Mouse (Mus musculus) stomach, postnatal 0 days (tissue): Measurements from ENCODE around the gene Dock2. TPM values are rescaled to one million over a fixed set of nuclear protein-coding genes. Genes with fewer than 3 reads are reported as not detected.

Experiments
- ATAC-seq: fragments of 200-750 bp; cut with Nextera tagmentation; 2 replicates; pipeline ENCODE4 v1.8.0; 2017; ENCODE audit not compliant: low FRiP score, low TSS enrichment
- DNase-seq: peaks from one replicate; pipeline ENCODE4 v3.0.0-alpha.2; 2016; ENCODE audit warnings: low spot score
- H3K27ac ChIP-seq: fragments of 300-500 bp; sonication (generic); replicated peaks from 2 replicates; pipeline ENCODE4 v1.5.1; 2014; ENCODE audit warnings: mild to moderate bottlenecking, control low read depth
- H3K27me3 ChIP-seq: fragments of 300-500 bp; sonication (generic); 2 replicates; pipeline ENCODE4 v1.6.1; 2014; ENCODE audit warnings: low read length; ENCODE audit not compliant: control insufficient read depth, insufficient read depth
- H3K36me3 ChIP-seq: fragments of 300-500 bp; sonication (generic); 2 replicates; pipeline ENCODE4 v1.6.1; 2014; ENCODE audit warnings: low read length, mixed read lengths; ENCODE audit not compliant: control insufficient read depth, insufficient read depth
- H3K4me1 ChIP-seq: fragments of 300-500 bp; sonication (generic); replicated peaks from 2 replicates; pipeline ENCODE4 v1.6.1; 2014; ENCODE audit warnings: antibody characterized with exemption; ENCODE audit not compliant: control insufficient read depth, insufficient read depth
- H3K4me2 ChIP-seq: fragments of 300-500 bp; sonication (generic); replicated peaks from 2 replicates; pipeline ENCODE4 v1.6.1; 2014; ENCODE audit warnings: low read depth, mild to moderate bottlenecking, control low read depth, moderate library complexity
- H3K4me3 ChIP-seq: fragments of 300-500 bp; sonication (generic); 2 replicates; pipeline ENCODE4 v1.5.1; 2014; ENCODE audit warnings: low read depth, low read length, control low read depth
- H3K9ac ChIP-seq: fragments of 300-500 bp; sonication (generic); 2 replicates; pipeline ENCODE4 v1.6.1; 2014; ENCODE audit warnings: mild to moderate bottlenecking, low read length, control low read depth, mixed read lengths
- H3K9me3 ChIP-seq: fragments of 300-500 bp; sonication (generic); 2 replicates; pipeline ENCODE4 v1.6.1; 2016; ENCODE audit warnings: low read length; ENCODE audit not compliant: control insufficient read depth
- CTCF ChIP-seq: IDR thresholded peaks from 2 replicates; pipeline ENCODE4 v1.5.1; 2016; ENCODE audit warnings: antibody characterized with exemption, low read depth, mild to moderate bottlenecking, moderate library complexity
- EP300 ChIP-seq: optimal IDR thresholded peaks from 2 replicates; pipeline ENCODE3; 2016; ENCODE audit warnings: antibody characterized with exemption
- WGBS: fragments of 180-500 bp; shearing (Covaris S2); extraction: QIAGEN DNeasy Blood & Tissue Kit; methylation state at CpG from one replicate; pipeline ENCODE4 v1.1.7; 2014; 5-methylcytosine and 5-hydroxymethylcytosine counted together
- polyA plus RNA-seq: library from polyadenylated mRNA; unstranded; fragments of >200 nt; fragmentation: Nextera tagmentation; extraction: Ambion mirVana; gene quantifications from 2 replicates; pipeline ENCODE4 v1.2.1, GENCODE M21; 2015

Gene Dock2
- polyA plus RNA-seq, 1 experiment from 2014 or later, result 1.0 TPM

GRCm38 (mm10) chr11:34544631-34545030, 239.1 kb downstream of the Dock2 start:
- Histone ChIP-seq H3K36me3 (no peaks in the 10 kb centered on the region), H3K9me3 (0 out of 2 replicates have a peak, but pooled peaks cover 4% of the 10 kb centered on the region), H3K9ac (no peak overlapping the region), H3K4me2 (no peak overlapping the region), H3K4me1 (no peaks in the 10 kb centered on the region), H3K27ac (no peak overlapping the region), H3K27me3 (no peaks in the 10 kb centered on the region), H3K4me3 (no peak overlapping the region)
- ATAC-seq (no peak), DNase-seq (no peak)
- TF ChIP-seq EP300 (no peak), CTCF (no peak)
- WGBS, result 82% methylated on average over 7 of the region's 7 CpGs

DNA sequence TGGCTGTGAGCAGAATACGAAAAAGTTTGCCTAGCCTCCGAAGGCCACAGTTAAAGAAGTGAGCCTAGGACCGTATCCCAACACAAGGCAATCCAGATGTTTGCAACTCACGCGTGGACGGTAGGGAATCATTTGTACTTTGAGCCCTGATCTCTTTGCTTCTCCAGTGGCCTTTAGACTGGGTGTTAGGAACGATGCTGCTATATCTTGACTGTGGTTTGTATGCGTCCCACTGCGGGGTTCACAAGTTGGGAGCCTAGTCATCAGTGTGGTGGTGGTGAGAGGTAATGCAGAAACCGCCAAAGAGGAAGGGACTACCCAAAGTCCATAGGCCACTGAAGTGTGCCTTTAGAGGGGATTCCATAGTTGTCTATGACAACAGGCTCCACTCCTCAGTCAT, 251.6 kb downstream of the Dock2 start:
- no peak overlapping the region for H3K4me2 ChIP-seq
- no peaks in the 10 kb centered on the region for H3K27me3 ChIP-seq
- H3K9me3 ChIP-seq, result no peaks in the 10 kb centered on the region
- H3K4me1 ChIP-seq, result no peaks in the 10 kb centered on the region
- no peak overlapping the region for H3K9ac ChIP-seq
- 95% methylated on average over 10 of the region's 10 CpGs for WGBS
- no peak overlapping the region for H3K27ac ChIP-seq
- no peaks in the 10 kb centered on the region for H3K36me3 ChIP-seq
- no peak for DNase-seq
- TF ChIP-seq CTCF (no peak), EP300 (no peak)
- no peak overlapping the region for H3K4me3 ChIP-seq
- no peak for ATAC-seq

DNA sequence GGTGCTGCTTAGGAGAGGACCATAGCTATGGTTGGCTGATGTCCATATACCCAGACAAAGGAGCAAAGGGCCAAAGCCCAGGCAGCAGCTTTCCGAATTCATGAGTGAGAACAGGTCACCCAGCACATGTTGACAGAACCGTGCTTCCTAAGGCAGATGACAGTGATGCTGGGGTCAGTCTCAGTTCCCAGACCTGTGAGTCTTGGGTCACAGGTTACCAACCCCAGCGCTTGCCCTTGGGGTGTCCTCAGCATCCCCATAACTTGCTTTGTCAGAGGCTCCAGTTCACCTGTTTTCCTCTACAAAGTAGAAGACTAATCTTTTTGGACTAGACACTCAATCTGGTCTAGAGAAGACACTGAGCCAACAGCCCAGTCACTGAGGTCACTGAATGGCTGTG, 252.7 kb downstream of the Dock2 start:
- H3K4me2 ChIP-seq, result no peak overlapping the region
- H3K27ac ChIP-seq, result no peak overlapping the region
- H3K9me3 ChIP-seq, result no peaks in the 10 kb centered on the region
- WGBS, result 84% methylated on average over 3 of the region's 3 CpGs
- DNase-seq (no peak), ATAC-seq (no peak)
- no peaks in the 10 kb centered on the region for H3K27me3 ChIP-seq
- no peak overlapping the region for H3K9ac ChIP-seq
- no peak for TF ChIP-seq EP300
- no peak for TF ChIP-seq CTCF
- no peaks in the 10 kb centered on the region for H3K4me1 ChIP-seq
- H3K36me3 ChIP-seq, result no peaks in the 10 kb centered on the region
- no peak overlapping the region for H3K4me3 ChIP-seq

GRCm38 (mm10) chr11:34528006-34528405, 255.7 kb downstream of the Dock2 start:
- ATAC-seq, result no peak
- H3K4me2 ChIP-seq, result no peak overlapping the region
- no peaks in the 10 kb centered on the region for H3K27me3 ChIP-seq
- no peaks in the 10 kb centered on the region for H3K9me3 ChIP-seq
- no peak overlapping the region for H3K27ac ChIP-seq
- no peak overlapping the region for H3K9ac ChIP-seq
- no peaks in the 10 kb centered on the region for H3K36me3 ChIP-seq
- 80% methylated on average over 4 of the region's 4 CpGs for WGBS
- no peak overlapping the region for H3K4me3 ChIP-seq
- DNase-seq, result no peak
- TF ChIP-seq EP300, result no peak
- TF ChIP-seq CTCF, result no peak
- H3K4me1 ChIP-seq, result no peaks in the 10 kb centered on the region

GRCm38 (mm10) chr11:34527238-34527637, 256.5 kb downstream of the Dock2 start:
- Histone ChIP-seq H3K4me3 (no peak overlapping the region), H3K36me3 (no peaks in the 10 kb centered on the region), H3K4me2 (no peak overlapping the region), H3K4me1 (no peaks in the 10 kb centered on the region), H3K9ac (no peak overlapping the region), H3K27me3 (no peaks in the 10 kb centered on the region), H3K9me3 (no peaks in the 10 kb centered on the region), H3K27ac (no peak overlapping the region)
- WGBS, result 86% methylated on average over 5 of the region's 5 CpGs
- TF ChIP-seq EP300, result no peak
- ATAC-seq (no peak), DNase-seq (no peak)

GRCm38 (mm10) chr11:34525096-34525891, 258.4 kb downstream of the Dock2 start:
- 69% methylated on average over 7 of the region's 7 CpGs for WGBS
- ATAC-seq, result peak; percentile 59; the same call in 1 of the 2 replicates
- H3K4me1 ChIP-seq, result no peaks in the 10 kb centered on the region
- no peak overlapping the region for H3K27ac ChIP-seq
- H3K4me2 ChIP-seq, result no peak overlapping the region
- no peak overlapping the region for H3K4me3 ChIP-seq
- TF ChIP-seq CTCF, result no peak
- no peak for TF ChIP-seq EP300
- no peak for DNase-seq
- H3K9me3 ChIP-seq, result no peaks in the 10 kb centered on the region
- H3K36me3 ChIP-seq, result no peaks in the 10 kb centered on the region
- no peak overlapping the region for H3K9ac ChIP-seq
- H3K27me3 ChIP-seq, result no peaks in the 10 kb centered on the region
